Mouse (Mus musculus): ENCODE results near the gene Crxos. TPM values are rescaled to one million over a fixed set of nuclear protein-coding genes. Genes with fewer than 3 reads are reported as not detected.

The Crxos gene
- not detected for polyA plus RNA-seq (2017; shearing (Covaris generic))

GRCm38 (mm10) chr7:15882317-15882716 lies at the start of gene Crxos:
Gene Crxos, plus strand, starts transcription at chr7:15882617.

GRCm38 (mm10) chr7:15839578-15839977 lies 42.8 kb upstream of the Crxos start, which contains the start of gene Obox6:
Gene Obox6, minus strand, starts transcription at chr7:15839678.

GRCm38 (mm10) chr7:15879756-15880155 lies 2.7 kb upstream of the Crxos start, which contains the start of gene Crx:
Gene Crx, minus strand, starts transcription at chr7:15879968.

GRCm38 (mm10) chr7:15922220-15922773 lies 39.9 kb downstream of the Crxos start, which contains the start of gene Selenow:
Gene Selenow, minus strand, starts transcription at chr7:15922402.

GRCm38 (mm10) chr7:15945721-15946536 lies 63.5 kb downstream of the Crxos start, which contains the start of gene Nop53:
Gene Nop53, minus strand, starts transcription at chr7:15946074.

Other genes with a start within 250 kb of the Crxos start
- gene Obox3, start 242.7 kb upstream of the Crxos start, polyA plus RNA-seq (2017; shearing (Covaris generic)) = not detected
- not detected for gene Obox5, start 132.5 kb upstream of the Crxos start, polyA plus RNA-seq (2017; shearing (Covaris generic))
- gene Obox6, start 42.9 kb upstream of the Crxos start, polyA plus RNA-seq (2017; shearing (Covaris generic)) = not detected
- gene Crx, start 2.6 kb upstream of the Crxos start, polyA plus RNA-seq (2017; shearing (Covaris generic)) = not detected
- gene Selenow, start 39.8 kb downstream of the Crxos start, polyA plus RNA-seq (2017; shearing (Covaris generic)) = 575 TPM
- gene Nop53, start 63.5 kb downstream of the Crxos start, polyA plus RNA-seq (2017; shearing (Covaris generic)) = 409 TPM
- 0.06 TPM for gene Ehd2, start 85.0 kb downstream of the Crxos start, polyA plus RNA-seq (2017; shearing (Covaris generic))
- 7.0 TPM for gene Bicra, start 165.3 kb downstream of the Crxos start, polyA plus RNA-seq (2017; shearing (Covaris generic))
- 0.06 TPM for gene Zfp541, start 179.2 kb downstream of the Crxos start, polyA plus RNA-seq (2017; shearing (Covaris generic))
- gene Napa, start 215.8 kb downstream of the Crxos start, polyA plus RNA-seq (2017; shearing (Covaris generic)) = 227 TPM
- gene Kptn, start 237.3 kb downstream of the Crxos start, polyA plus RNA-seq (2017; shearing (Covaris generic)) = 24.4 TPM
- not detected for gene Slc8a2, start 247.2 kb downstream of the Crxos start, polyA plus RNA-seq (2017; shearing (Covaris generic))